Mouse (Mus musculus): ENCODE results near the gene Smco1. TPM values are rescaled to one million over a fixed set of nuclear protein-coding genes. Genes with fewer than 3 reads are reported as not detected.
A peak's percentile ranks its signal among the peaks of the same experiment; 100 is the strongest.
"Not testable (repeated sequence)": the region's sequence is repeated elsewhere in the genome, so short reads cannot be mapped to it uniquely, and the experiment has no call there.

Gene Smco1
- not detected for polyA plus RNA-seq (2017; shearing (Covaris generic))

GRCm38 (mm10) chr16:32271291-32271690, at the start of gene Smco1:
TSS of gene Smco1 (plus strand) at chr16:32271468.
- ATAC-seq: no peak

- ATAC-seq: no peak
Measured at GRCm38 (mm10) chr16:32221803-32222202, 49.5 kb upstream of the Smco1 start.

DNA sequence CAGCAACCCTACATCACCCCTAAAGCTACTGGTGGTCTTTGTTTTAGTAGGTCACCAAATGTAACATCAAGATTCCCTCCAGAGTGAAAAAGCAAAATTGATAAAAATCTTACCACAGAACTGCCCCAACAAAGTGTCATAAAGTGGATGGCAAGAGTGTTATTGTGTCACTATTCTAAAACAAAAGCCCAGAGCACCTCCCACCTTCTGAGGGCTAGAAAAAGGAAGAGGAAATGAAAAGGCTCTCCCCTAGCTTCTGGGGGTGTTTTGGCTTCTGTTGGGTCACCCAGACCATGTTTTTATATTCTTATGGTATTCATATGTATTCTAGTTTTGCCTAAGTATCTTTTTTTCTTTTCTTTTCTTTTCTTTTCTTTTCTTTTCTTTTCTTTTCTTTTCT, 48.9 kb upstream of the Smco1 start:
- ATAC-seq: no peak

- ATAC-seq: not testable (repeated sequence)
Measured at GRCm38 (mm10) chr16:32232050-32232449, 39.2 kb upstream of the Smco1 start.

GRCm38 (mm10) chr16:32237930-32238680, 33.2 kb upstream of the Smco1 start:
- no peak for ATAC-seq

DNA sequence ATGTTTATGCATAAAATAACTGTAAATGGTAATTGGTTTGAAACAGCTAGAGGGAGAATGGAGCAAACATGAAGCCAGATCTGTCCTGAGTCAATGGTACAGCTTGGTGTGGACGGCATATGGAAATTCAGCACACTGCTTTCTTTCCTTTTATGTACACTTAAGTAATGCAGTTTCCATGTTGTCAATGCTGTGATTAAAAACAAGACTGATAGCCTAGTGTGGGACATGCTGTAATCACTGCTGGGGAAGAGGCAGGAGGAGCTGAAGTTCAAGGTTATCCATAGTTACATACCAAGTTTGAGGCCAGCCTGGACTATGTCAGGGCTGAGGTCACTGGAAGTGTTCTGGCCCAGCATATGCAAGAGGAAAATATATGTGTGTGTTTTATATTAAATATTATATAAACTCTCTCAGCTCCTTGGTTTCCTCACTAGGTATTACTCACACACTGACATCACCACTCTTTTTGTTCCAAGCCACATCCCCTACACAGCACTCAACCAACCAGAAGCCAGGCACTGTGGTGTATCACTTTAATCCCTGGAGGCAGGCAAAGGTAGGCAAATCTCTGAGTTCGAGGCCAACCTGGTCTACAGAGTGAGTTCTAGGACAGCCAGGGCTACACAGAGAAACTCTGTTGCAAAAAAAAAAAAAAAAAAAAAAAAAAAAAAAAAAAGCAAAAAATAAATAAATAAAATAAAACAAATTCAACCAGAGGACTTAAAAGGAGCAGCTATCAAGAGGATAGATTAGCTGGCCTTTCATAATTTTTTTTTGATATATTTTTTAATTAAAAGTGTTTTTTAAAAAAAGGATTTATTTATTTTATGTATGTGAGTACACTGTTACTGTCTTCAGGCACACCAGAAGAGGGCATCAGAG, 31.6 kb upstream of the Smco1 start:
- no peak for ATAC-seq

GRCm38 (mm10) chr16:32243901-32244300, 27.4 kb upstream of the Smco1 start:
- no peak for ATAC-seq

DNA sequence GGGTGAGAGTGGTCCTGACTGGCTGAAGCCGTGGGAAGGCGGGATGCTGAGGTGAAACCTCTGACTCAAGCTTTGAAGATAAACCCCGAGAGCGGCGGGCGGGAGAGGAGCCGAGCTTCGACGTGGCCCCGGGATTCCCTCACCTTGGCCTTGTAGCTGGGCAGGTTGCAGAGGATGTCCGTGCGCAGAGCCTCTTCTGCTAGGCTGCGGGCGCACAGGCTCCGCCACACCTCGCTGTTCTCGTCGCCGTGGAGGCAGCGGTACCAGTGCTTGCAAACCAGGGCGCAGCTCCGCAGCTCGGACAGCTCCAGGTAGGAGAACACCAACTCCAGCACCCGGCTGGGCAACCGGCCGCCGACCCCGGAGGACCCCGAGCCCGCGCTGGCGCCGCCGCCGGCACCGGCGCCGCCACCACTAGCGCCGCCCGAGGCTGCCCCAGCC, 24.9 kb upstream of the Smco1 start:
- ATAC-seq: peak; percentile 46

- peak; percentile 95 for ATAC-seq
Measured at GRCm38 (mm10) chr16:32246952-32247370, 24.3 kb upstream of the Smco1 start, which contains the start of the genes Fbxo45 and Wdr53. TSS of gene Fbxo45 (minus strand) at chr16:32247158. TSS of gene Wdr53 (plus strand) at chr16:32247227.

GRCm38 (mm10) chr16:32264225-32264624, 7.0 kb upstream of the Smco1 start:
- not testable (repeated sequence) for ATAC-seq

- ATAC-seq: no peak
Measured at GRCm38 (mm10) chr16:32273338-32273737, 2.1 kb downstream of the Smco1 start.

DNA sequence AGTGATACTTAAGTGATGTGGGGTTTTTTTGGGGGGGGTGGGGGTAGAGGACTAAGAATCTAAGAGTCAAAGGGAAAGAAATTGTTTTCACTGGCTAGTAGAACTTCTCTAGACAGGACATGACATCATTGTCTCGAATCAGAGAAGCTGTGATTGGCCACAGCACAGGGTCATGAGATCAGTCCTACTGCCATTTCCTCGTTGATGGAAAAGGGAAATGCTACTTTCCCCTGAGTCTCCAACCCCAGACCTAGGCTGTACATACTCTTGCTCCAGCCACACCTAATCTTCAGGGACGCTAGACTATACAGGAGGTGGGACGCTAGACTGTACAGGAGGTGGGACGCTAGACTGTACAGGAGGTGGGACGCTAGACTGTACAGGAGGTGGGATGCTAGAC, 3.8 kb downstream of the Smco1 start:
- no peak for ATAC-seq

DNA sequence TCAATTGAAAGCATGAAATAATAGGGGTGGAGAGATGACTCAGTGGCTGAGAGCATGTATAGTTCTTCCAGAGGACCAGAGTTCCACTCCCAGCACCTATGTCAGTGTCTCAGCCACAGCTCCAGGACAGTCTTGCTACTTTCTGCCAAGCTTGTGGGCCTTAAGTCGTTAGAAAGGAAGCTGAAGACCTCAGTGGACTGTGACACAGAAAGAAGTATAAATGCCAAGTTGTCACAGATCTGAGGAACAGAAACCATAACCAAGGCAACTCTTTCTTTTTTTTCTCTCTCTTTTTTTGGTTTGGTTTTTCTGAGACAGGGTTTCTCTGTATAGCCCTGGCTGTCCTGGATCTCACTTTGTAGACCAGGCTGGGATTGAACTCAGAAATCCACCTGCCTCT, 4.6 kb downstream of the Smco1 start:
- ATAC-seq: no peak

DNA sequence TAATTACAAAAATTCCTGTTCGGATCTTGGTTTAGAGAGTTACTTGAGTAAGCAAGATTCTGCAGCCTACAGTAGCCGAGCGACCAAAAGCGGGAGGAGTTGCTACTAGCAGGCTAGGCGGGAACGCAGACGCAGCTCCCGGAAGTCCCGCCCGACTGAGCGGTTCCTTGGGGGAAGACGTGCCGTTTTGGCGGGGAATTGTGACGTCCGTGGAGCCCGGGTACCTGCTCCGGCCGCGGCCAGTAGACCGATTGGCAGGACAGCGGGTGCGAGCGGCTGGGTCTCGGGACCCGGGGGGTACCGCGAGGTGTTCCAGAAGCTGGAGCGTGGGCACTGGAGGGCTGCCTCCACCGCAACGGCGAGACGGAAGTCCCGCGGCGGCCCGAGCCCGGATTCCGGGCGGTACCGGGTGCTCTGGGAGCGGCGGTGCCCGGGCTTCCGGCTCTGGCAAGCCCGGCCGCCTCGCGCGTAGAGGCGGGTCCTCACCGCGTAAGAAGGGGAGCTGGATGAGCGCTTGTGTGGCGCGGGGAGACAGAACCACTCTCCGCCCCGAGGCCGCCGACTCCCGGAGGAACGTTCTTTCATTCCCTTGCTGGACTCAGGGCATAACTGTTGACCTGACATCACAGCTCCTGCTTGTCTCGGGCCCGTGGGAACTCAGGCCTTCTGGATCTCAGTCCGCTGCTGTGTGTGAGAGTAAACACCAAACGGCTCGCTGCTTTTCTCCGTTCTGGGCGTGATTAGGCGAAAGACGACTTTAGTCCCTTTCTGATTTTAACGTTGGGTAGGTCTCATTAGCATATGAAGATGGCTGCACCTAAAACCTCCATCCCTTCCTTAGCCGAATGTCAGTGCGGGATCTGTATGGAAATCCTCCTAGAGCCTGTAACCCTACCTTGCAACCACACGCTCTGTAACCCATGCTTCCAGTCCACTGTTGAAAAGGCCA, 6.3 kb downstream of the Smco1 start, which contains the start of gene Rnf168:
Rnf168 (plus strand) TSS at position 152 of the 949 bp plus-strand sequence.
- ATAC-seq: peak; percentile 84

DNA sequence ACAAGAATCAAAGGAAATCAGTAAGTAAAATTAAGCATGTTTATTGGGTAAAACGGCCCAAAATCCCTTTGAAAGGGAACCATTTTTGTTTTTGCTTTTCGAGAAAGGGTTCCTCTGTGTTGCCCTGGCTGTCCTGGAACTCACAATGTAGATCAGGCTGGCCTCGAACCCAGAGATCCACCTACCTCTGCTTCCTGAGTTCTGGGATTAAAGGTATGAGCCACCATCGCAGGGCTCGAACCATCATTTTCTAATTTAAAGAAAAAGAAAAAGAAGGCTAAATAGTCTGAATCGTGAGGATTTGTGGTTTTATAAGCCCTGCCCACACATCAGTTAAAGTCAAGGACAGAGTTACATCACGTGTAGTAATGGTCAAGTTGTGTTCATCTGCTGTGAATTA, 7.1 kb downstream of the Smco1 start:
- ATAC-seq: no peak

GRCm38 (mm10) chr16:32280211-32280610, 8.9 kb downstream of the Smco1 start:
- ATAC-seq: no peak

DNA sequence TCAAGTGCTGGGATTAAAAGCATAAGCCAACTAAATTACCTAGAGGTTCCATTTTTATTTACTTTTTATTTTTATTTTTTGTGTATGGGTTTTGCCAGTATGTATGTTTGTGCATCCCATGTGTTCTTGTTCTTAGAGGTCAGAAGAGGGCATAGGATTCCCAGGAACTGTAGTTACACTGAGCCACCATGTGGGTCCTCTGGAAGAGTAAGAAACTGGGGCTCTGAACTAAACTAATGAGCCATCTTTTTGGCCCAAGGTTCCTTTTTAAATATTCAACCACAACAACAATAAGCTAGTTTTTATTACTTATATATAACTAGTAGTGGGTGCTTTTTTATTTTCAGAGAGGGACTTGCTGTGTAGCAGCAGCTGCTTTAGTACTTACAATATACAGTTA, 11.3 kb downstream of the Smco1 start:
- ATAC-seq: no peak

DNA sequence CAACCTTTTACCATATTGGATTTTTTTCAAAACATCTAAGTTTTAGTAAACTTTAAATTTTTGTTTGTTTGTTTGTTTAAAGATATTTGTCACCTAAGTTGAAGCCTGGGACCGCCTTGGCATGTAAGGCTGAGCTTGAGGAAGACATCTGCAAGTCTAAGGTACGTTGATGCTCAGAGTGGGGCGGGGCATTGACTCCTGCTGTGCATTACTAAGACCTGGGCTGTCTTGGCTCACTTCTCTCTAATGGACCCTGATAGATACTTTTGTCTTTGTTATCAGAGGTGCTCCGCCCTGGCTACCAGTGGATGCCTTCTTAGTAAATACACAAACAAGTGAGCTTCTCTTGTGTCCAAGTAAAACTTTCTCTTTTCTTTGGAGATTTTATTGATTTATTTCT, 20.6 kb downstream of the Smco1 start:
- no peak for ATAC-seq

DNA sequence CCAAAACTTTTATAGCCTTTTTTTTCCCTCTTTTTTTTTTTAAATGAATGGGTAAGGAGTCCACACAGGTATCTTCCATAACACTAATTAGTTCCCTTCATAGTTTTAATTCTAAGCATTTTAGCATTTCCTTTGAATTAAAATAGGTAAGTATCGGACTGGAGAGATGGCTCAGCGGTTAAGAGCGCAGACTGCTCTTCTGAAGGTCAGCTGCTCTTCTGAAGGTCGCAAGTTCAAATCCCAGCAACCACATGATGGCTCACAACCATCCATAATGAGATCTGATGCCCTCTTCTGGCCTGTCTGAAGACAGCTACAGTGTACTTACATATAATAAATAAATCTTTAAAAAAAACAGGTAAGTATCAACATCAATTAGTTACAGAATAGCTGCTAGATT, 28.3 kb downstream of the Smco1 start:
- ATAC-seq: not testable (repeated sequence)

- no peak for ATAC-seq
Measured at GRCm38 (mm10) chr16:32303046-32303445, 31.8 kb downstream of the Smco1 start.

GRCm38 (mm10) chr16:32303886-32304285, 32.6 kb downstream of the Smco1 start:
- no peak for ATAC-seq

DNA sequence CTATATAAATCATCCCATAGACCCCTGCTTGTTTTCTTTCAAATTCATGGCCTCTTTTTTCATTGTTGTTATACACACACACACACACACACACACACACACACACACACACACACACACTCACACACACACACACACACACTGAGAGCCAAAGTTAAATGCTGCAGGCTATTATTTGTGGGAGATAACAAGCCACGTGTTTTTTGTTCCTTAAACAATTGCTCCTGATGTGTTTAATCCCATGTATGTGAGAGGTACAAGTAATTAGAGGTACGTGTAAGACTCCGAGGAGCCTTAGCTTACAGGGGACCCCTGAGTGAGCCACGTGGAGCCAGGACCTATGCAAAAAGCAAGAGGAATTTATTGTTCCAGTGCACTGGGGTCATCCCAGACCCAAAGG, 40.7 kb downstream of the Smco1 start:
- no peak for ATAC-seq

Data from inflammation-experienced regulatory T-cells, adult 6 months (primary cell).